Mouse (Mus musculus) G1E-ER4 (cell line): ENCODE measurements around the gene Gm42421. TPM values are rescaled to one million over a fixed set of nuclear protein-coding genes. Genes with fewer than 3 reads are reported as not detected.

Source experiments
- GATA1 ChIP-seq: IDR thresholded peaks from one replicate; pipeline ENCODE4 v1.8.0; 2012; ENCODE audit warnings: low read length, inconsistent platforms
- polyA plus RNA-seq: library from polyadenylated mRNA; stranded (reverse); fragments of >175 nt; gene quantifications from 2 replicates; pipeline ENCODE4 v1.2.3, GENCODE M21; 2012

Gm42421 gene
- polyA plus RNA-seq, 1 experiment, result not detected

- TF ChIP-seq GATA1, result no peak
Measured at GRCm38 (mm10) chr5:143930656-143931055, 2.7 kb downstream of the Gm42421 start.

DNA sequence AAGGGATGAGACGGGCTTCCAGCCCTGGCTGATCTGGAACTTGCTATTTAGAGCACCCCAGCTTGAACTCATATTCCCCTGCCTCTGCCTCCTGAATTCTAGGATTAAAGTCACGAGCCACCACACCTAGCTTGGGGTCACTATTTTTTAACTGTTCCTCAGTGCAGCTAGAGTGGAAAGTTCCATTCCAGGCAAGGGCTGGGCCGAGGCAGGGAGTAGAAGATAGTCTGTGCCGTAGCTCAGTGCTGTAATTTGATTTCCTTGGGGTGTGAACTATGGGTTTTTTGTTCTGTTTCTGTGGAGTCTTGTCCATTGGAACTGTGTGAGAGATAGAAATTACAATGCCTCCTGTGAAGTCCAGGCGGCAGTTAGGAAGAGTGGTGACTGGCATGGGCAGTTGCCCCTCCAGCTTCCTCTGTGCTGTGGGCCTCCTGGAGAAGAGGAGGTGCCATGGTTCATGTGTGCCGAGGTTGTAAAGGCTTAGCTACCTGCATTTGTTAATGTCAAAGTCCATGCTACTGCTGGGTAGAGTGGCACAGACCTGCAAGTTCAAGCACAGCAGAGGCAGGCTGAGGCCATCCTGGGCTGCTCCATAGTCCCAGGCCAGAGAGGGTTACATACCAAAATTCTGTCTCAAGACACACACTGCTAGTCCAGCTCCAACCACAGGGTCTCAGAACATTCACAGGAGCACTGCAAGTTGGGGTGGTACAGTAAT lies 4.0 kb downstream of the Gm42421 start:
- TF ChIP-seq GATA1, result no peak

GRCm38 (mm10) chr5:143932831-143933230 lies 4.9 kb downstream of the Gm42421 start, which contains the start of gene Rsph10b:
Rsph10b (plus strand) TSS chr5:143933035.
- no peak for TF ChIP-seq GATA1

DNA sequence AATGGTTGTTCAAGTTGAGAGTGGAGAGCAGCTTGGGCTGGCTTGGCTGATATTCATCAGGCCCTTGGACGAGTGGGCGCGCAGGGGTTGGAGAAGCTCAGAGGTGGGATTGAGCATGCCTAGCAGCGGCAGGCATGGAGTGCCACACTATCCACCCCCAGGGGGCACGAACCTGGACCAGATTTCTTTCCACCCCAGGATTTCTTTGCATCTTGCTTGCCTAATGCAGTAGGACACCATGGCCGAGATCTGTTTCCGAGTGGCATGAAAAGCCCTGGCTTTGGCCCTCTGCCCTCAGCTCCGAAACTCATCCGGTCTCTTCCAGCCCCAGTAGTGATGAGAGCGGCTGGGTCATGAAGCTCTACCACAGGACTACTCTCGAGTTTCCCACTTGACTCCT lies 5.4 kb downstream of the Gm42421 start:
- TF ChIP-seq GATA1, result no peak

GRCm38 (mm10) chr5:143933875-143934274 lies 5.9 kb downstream of the Gm42421 start:
- TF ChIP-seq GATA1, result no peak

- no peak for TF ChIP-seq GATA1
Measured at GRCm38 (mm10) chr5:143936156-143936555, 8.2 kb downstream of the Gm42421 start.

DNA sequence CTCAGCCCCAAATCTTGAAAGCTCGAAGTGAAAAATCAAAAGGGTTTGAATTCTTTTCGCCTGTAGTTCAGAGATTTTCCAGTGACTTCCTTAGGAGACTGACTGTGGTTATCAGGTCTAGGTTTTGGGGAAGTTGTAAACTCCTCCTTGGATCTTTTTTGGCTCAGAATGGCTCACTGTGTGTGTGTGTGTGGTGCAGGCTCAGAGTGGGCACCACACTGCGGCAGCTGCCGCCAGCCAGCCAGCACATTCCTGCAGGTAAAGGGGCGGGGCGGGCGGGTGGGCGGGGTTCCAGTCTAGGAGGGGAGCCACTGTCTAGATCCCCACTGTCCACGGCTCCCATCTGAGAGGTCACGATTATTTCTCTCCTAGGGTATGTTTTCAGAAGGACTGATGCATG lies 13.6 kb downstream of the Gm42421 start:
- no peak for TF ChIP-seq GATA1

DNA sequence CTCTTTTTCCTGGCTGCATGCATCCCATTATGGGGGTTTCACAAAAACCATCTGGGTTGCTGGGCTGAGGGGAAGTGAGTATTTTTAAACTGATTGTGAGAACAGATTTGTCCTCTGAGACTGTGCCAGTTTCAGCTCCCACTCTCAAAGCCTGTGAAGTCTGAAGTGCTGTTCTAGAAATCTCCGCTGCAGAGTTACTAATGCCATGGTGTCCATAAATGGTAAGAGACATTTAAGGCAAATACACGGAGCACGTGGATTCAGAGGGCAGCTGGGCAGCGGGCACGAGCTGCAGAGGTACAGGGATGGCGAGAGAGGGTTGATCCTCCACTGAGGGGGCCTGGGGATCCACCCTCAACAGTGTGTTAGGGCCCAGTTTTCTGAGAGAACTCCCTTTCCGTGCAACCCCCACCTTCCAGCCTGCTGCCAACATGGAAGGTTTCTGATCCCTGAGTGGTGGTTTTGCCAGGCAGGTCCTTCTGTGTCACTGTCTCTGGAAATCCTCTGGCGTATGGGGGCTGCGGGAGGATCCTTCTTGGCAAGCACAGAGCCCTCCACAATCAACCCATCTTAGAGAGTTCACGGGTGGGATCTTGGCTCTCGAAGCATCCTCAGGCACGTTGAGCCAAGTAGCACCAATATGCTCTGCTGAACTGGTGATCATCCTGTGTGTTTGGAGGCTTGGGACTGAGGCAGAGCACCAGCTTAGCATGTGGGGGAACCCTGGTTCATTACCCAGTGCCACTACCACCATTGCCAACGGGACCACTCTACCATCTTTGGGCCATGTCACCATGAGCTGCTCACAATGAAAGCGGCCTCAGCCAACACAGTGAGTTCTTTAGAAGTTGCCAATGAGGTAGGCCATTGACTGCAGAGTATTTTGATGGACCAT lies 15.5 kb downstream of the Gm42421 start:
- TF ChIP-seq GATA1, result no peak

DNA sequence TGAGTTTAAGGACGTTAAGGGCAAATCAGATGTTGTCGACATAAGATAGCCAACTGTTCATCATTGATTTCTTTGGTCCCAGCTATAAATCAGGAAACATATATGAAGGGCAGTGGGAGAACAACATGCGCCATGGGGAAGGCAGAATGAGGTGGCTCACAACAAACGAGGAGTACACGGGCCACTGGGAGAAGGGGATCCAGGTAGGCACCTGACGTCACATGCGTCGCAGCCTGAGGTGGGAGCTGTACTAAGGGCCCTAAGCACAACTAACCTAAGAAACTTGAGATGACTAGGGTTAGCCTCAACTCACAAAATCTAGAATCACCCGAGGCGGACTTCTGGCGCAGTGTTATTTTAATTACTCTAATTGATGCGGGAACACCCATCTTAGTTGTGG lies 20.4 kb downstream of the Gm42421 start:
- no peak for TF ChIP-seq GATA1

GRCm38 (mm10) chr5:143950016-143950415 lies 22.0 kb downstream of the Gm42421 start:
- no peak for TF ChIP-seq GATA1

DNA sequence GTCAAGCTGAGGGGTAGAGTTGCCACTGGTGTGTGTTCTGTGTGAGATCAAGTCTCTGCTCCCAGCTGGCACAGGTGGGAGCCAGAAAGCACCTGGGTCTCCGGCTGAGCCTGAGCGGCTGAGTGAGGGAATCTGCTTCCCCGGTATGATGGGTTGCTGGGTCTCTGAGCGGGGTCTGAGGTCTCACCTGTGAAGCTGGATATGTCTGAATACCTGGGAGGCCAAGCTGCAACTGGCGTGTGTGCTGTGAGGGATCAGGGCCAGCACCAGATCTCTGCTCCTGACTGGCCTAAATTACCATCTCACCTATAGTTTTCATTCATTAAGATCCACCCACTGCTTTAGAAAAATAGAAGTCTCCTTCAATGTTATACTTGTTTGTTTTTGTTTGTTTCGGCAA lies 29.1 kb downstream of the Gm42421 start:
- no peak for TF ChIP-seq GATA1

- TF ChIP-seq GATA1, result no peak
Measured at GRCm38 (mm10) chr5:143959551-143959950, 31.6 kb downstream of the Gm42421 start.

- no peak for TF ChIP-seq GATA1
Measured at GRCm38 (mm10) chr5:143961176-143961575, 33.2 kb downstream of the Gm42421 start.

- TF ChIP-seq GATA1, result no peak
Measured at GRCm38 (mm10) chr5:143965586-143966345, 37.8 kb downstream of the Gm42421 start.

DNA sequence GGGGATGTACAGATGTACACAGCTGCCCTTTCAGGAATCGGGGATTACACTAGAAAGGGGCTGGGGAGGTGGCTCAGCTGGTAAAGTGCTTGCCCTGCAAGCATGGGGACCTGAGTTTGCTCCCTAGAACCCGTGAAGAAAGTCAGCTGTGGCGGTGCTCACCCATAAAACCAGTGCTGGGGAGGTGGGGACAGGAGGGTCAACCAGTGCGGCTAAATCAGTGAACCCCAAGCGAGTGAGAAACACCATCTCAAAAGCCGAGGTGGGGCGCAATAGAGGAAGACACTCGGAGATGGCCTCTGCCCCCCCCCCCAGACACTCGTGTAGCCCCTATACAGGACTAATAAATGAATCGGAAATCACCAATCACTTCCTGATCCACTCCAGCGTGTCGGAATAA lies 38.7 kb downstream of the Gm42421 start:
- TF ChIP-seq GATA1, result no peak

DNA sequence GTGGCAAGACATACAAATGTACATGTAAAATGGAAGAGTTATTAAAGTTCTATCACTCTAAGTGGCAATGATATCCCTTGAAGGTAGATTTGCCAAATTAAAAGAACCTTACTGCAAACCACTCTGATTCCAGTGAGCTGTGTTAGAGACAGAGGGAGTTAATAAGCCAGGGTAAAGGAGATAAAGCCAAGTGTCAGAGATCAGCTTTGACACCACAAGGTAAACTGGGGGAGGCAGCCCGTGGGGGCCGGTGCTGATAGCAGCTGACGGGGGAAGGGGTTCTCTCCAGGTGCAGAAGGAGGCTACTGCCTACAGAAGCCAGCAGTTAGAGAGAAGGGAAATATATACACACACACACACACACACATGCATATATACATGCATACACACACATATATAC lies 44.7 kb downstream of the Gm42421 start:
- TF ChIP-seq GATA1, result no peak
